Mouse (Mus musculus): ENCODE results near the gene Igsf23.
"Not testable (repeated sequence)": the region's sequence is repeated elsewhere in the genome, so short reads cannot be mapped to it uniquely, and the experiment has no call there.

Igsf23 gene

DNA sequence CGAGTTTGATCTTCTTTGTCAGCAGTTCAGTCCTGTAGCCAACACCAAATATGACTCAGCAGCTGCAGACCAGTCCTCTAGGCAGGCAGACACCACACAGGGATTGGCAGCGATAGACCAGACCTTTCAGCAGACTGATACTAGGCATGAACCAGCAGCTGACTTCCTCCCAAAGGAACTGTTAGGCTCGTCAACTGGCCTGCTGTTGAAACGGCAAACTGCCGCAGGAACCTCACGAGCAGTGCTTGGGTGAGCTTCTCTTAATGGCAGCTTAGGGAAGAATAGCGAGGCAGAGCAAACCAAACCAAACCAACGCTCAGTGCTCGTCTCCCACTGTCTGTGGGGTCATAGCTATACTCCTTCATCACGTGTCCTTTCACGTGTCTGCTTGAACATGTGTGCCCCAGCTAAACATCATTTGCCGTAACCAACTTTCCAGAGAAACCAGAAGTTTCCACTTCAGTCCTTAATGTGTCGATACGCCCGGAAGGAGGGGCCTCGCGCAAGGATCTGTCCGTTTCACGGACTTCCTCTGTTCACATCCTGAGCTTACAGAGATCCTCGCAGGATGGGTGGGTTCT lies 15.3 kb downstream of the Igsf23 start:
- no peak for DNase-seq

GRCm38 (mm10) chr7:19932877-19933809 lies 17.4 kb downstream of the Igsf23 start:
- DNase-seq, result peak; percentile 60

GRCm38 (mm10) chr7:19932133-19932876 lies 18.3 kb downstream of the Igsf23 start:
- no peak for DNase-seq

- DNase-seq, result not testable (repeated sequence)
Measured at GRCm38 (mm10) chr7:19930481-19930880, 20.1 kb downstream of the Igsf23 start.

- no peak for DNase-seq
Measured at GRCm38 (mm10) chr7:19928486-19928885, 22.1 kb downstream of the Igsf23 start.

DNA sequence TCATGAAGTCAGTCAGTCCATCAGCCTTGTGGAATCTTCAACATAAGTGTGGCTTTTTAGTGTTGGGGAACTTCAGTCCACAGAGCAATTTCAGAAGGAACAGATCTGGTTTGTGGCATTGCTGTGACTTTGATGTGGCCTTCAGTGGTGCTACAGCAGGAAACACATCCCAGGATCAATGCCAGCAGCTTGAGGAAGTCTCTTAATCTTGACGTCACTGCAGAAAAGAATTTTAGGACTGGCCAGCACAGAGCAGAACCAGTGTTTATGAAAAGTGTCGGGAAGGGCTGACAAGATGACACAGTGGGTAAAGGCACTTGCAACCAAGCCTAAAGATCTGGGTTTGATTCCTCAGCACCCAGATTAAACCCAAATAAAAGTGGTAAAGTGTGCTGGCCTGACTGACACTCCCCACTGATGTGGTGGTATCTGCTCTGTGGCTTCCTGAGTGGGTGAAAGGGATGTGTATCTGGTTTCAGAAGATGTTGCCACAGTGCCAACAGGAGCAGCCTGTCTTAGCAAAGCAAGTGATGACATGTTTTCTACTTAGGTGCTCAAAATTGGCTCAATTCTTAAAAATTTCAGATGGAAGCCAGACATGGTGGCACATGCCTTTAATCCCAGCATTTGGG lies 23.6 kb downstream of the Igsf23 start:
- DNase-seq, result peak; percentile 60

- no peak for DNase-seq
Measured at GRCm38 (mm10) chr7:19925376-19925775, 25.2 kb downstream of the Igsf23 start.

DNA sequence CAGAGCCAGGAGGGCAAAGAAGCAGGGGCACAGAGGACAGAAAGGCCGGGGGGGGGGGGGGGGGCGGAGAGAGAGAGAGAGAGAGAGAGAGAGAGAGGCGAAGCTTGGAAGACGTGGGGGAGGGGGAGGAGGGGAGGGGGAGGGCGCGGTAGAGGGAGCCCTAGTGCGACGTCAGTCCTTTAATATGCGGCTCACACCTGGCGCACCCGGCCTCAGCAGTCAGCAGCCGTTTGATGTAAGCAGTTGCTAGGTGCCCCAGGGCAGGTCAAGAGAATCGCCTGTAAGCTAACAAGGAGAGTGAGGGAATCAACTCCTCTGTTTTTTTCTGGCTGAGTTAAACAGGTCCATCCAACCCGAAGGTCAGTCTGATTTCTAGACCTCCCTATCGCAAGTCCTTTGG lies 26.8 kb downstream of the Igsf23 start:
- DNase-seq, result no peak

GRCm38 (mm10) chr7:19923354-19923753 lies 27.2 kb downstream of the Igsf23 start:
- DNase-seq, result no peak

DNA sequence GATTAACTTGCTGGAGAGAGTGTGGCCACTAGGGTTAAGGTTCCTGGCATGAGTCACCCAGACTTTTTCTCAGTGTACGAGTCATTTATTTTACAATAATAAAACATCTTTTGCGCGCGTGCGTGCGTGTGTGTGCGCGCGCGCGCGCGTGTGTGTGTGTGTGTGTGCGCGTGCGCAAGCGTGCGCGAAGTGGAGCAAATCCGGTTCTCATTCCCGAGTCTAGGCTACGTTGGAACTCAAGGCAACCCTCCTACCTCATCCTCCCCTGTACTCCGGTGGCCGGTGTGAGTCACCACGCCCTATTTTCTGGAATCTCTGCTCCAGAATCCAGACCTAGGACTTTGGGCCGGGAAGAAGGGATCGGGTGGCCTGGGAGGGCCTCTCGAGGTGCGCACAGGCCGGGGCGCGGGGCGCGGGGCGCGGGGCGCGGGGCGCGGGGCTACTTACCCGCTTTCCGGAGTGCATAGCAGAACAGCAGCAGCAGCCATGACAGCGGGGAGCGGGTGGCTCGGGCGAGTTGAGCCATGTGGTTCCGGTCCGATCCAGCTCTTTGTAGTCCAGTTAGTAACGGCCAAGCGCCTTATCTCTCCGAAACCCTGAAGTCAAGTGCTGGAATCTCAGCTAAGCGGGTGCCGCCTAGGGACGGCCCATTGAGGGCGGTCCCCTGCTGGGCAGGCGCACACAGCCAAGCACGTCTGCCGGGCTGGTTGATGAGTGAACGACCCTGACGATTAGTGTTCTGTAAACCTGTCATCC lies 29.9 kb downstream of the Igsf23 start, which contains the start of gene Pvr:
Gene Pvr (minus strand): TSS at position 655 of the 756 bp plus-strand sequence.
- DNase-seq, result peak; percentile 87

DNA sequence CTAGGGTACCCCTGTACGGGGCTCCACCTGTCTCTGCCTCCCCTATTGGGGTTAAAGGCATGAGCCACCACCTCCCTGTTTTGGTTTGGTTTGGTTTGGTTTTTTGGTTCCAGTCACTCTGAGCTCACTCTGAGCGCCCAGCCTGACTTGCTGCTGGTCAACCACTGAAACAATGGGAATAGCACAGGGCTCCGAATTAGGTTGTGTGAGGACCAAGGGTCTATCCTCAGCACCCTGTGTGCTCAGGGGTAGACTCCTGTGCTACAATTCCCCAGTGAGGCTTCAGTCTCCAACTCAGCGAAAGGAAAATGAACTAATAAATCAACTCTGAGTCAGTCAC lies 30.4 kb downstream of the Igsf23 start:
- DNase-seq, result no peak

DNA sequence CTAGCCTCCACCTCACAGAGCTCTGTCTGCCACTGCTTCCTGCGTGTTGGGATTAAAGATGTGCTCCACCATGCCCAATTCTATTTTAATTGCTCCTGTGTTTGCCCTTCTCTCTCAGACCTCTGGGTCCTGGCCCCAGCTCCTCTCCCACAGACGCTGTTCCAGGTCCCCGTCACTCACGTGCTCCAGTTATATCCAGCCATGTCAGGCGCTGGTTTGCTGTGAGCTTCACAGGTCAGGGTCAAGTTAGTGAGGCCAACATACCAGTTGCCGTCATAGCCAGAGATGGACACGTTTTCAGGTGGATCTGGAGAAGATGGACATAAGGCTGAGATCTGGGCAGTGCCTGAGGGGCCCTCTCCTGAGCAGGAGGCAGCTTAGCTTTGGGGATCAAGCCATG lies 36.0 kb downstream of the Igsf23 start:
- DNase-seq, result no peak

- no peak for DNase-seq
Measured at GRCm38 (mm10) chr7:19911695-19912524, 38.6 kb downstream of the Igsf23 start.

DNA sequence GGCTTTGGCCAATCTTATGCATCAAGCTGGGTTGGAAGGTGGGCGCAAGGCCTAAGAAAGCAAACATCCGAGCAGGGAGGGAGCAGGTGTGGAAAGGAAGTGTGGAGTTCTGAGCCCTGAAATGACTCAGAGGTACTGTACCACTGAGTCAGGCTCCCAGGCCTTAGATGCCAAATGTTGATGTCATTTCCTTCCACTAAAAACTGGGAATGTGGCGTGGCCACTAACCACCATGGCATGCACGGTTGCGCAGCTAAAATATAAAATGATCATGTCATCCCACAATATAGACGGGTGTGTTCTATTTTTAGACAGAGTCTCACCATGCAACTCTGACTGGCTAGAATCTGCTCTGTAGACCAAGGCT lies 39.3 kb downstream of the Igsf23 start:
- no peak for DNase-seq

- DNase-seq, result peak; percentile 86
Measured at GRCm38 (mm10) chr7:19910421-19911291, 39.9 kb downstream of the Igsf23 start.

GRCm38 (mm10) chr7:19889881-19890280 lies 60.7 kb downstream of the Igsf23 start:
- peak; percentile 70 for DNase-seq

GRCm38 (mm10) chr7:19887849-19888248 lies 62.7 kb downstream of the Igsf23 start, which contains the start of gene Ceacam19:
Gene Ceacam19, minus strand, starts transcription at chr7:19887965.
- DNase-seq, result no peak

All from kidney, adult 9 months (tissue).